Mouse (Mus musculus): ENCODE measurements around the gene Ninj1. TPM values are rescaled to one million over a fixed set of nuclear protein-coding genes. Genes with fewer than 3 reads are reported as not detected.

Ninj1 gene
- polyA plus RNA-seq, 1 experiment = 124 TPM

GRCm38 (mm10) chr13:49219367-49219766 lies 32.1 kb downstream of the Ninj1 start:
- no peaks in the 10 kb centered on the region for H3K36me3 ChIP-seq (ENCODE audit: control insufficient read depth, insufficient read depth)
- TF ChIP-seq TCF12 (IDR thresholded peaks at IDR 0.05; ENCODE audit: insufficient read depth, poor library complexity, severe bottlenecking) (no peak), E2F4 (IDR thresholded peaks at IDR 0.05; ENCODE audit: insufficient read depth) (no peak), USF1 (IDR thresholded peaks at IDR 0.05; ENCODE audit: low read depth) (no peak), TCF3 (IDR thresholded peaks at IDR 0.05; ENCODE audit: insufficient read length, low read depth) (no peak), MAX (IDR thresholded peaks at IDR 0.05; ENCODE audit: low read depth) (no peak), CEBPB (IDR thresholded peaks at IDR 0.05; ENCODE audit: insufficient read depth, poor library complexity, severe bottlenecking) (no peak), POLR2A (IDR thresholded peaks at IDR 0.05; ENCODE audit: insufficient read length, low read depth) (no peak)
- H3K4me3 ChIP-seq = no peak overlapping the region
- H3K4me2 ChIP-seq (ENCODE audit: low read depth) = no peak overlapping the region
- no peaks in the 10 kb centered on the region for H3K79me2 ChIP-seq (ENCODE audit: control insufficient read depth, insufficient read depth)
- no peak overlapping the region for H3ac ChIP-seq (ENCODE audit: control insufficient read depth, insufficient read length)
- no peaks in the 10 kb centered on the region for H3K27me3 ChIP-seq (ENCODE audit: control insufficient read depth, insufficient read depth, insufficient read length)

GRCm38 (mm10) chr13:49220912-49221311 lies 33.6 kb downstream of the Ninj1 start:
- Histone ChIP-seq H3K4me2 (ENCODE audit: low read depth) (no peak overlapping the region), H3ac (ENCODE audit: control insufficient read depth, insufficient read length) (no peak overlapping the region), H3K36me3 (ENCODE audit: control insufficient read depth, insufficient read depth) (no peaks in the 10 kb centered on the region), H3K27me3 (ENCODE audit: control insufficient read depth, insufficient read depth, insufficient read length) (no peaks in the 10 kb centered on the region), H3K4me3 (no peak overlapping the region), H3K79me2 (ENCODE audit: control insufficient read depth, insufficient read depth) (no peaks in the 10 kb centered on the region)
- TF ChIP-seq POLR2A (IDR thresholded peaks at IDR 0.05; ENCODE audit: insufficient read length, low read depth) (no peak), SRF (IDR thresholded peaks at IDR 0.05; ENCODE audit: control insufficient read depth, insufficient read length, low read depth) (no peak), MAX (IDR thresholded peaks at IDR 0.05; ENCODE audit: low read depth) (no peak), REST (IDR thresholded peaks at IDR 0.05; ENCODE audit: insufficient read depth, insufficient read length) (no peak), TCF3 (IDR thresholded peaks at IDR 0.05; ENCODE audit: insufficient read length, low read depth) (no peak), CEBPB (IDR thresholded peaks at IDR 0.05; ENCODE audit: insufficient read depth, poor library complexity, severe bottlenecking) (no peak), TCF12 (IDR thresholded peaks at IDR 0.05; ENCODE audit: insufficient read depth, poor library complexity, severe bottlenecking) (no peak), E2F4 (IDR thresholded peaks at IDR 0.05; ENCODE audit: insufficient read depth) (no peak), MYOD1 (IDR thresholded peaks at IDR 0.05; ENCODE audit: control insufficient read depth in 1 of 3, insufficient read length in 2 of 3, low read depth in 2 of 3) (no peak), USF1 (IDR thresholded peaks at IDR 0.05; ENCODE audit: low read depth) (no peak), MYOG (IDR thresholded peaks at IDR 0.05; ENCODE audit: control insufficient read depth in 1 of 3, insufficient read depth in 1 of 3, insufficient read length in 2 of 3, low read depth in 2 of 3) (no peak), POLR2AphosphoS2 (IDR thresholded peaks at IDR 0.05; ENCODE audit: insufficient read length, low read depth) (no peak)

GRCm38 (mm10) chr13:49224314-49224713 lies 37.0 kb downstream of the Ninj1 start:
- Histone ChIP-seq H3K4me2 (ENCODE audit: low read depth) (no peak overlapping the region), H3K27me3 (ENCODE audit: control insufficient read depth, insufficient read depth, insufficient read length) (no peaks in the 10 kb centered on the region)

GRCm38 (mm10) chr13:49224729-49225128 lies 37.4 kb downstream of the Ninj1 start:
- no peaks in the 10 kb centered on the region for H3K79me2 ChIP-seq (ENCODE audit: control insufficient read depth, insufficient read depth)
- no peak overlapping the region for H3K4me2 ChIP-seq (ENCODE audit: low read depth)
- H3ac ChIP-seq (ENCODE audit: control insufficient read depth, insufficient read length) = no peak overlapping the region
- H3K27me3 ChIP-seq (ENCODE audit: control insufficient read depth, insufficient read depth, insufficient read length) = no peaks in the 10 kb centered on the region
- no peaks in the 10 kb centered on the region for H3K36me3 ChIP-seq (ENCODE audit: control insufficient read depth, insufficient read depth)
- H3K4me3 ChIP-seq = no peak overlapping the region
- TF ChIP-seq SRF (IDR thresholded peaks at IDR 0.05; ENCODE audit: control insufficient read depth, insufficient read length, low read depth) (no peak), MAX (IDR thresholded peaks at IDR 0.05; ENCODE audit: low read depth) (no peak), E2F4 (IDR thresholded peaks at IDR 0.05; ENCODE audit: insufficient read depth) (no peak), TCF12 (IDR thresholded peaks at IDR 0.05; ENCODE audit: insufficient read depth, poor library complexity, severe bottlenecking) (no peak), USF1 (IDR thresholded peaks at IDR 0.05; ENCODE audit: low read depth) (no peak), CEBPB (IDR thresholded peaks at IDR 0.05; ENCODE audit: insufficient read depth, poor library complexity, severe bottlenecking) (no peak), MYOD1 (IDR thresholded peaks at IDR 0.05; ENCODE audit: control insufficient read depth in 1 of 3, insufficient read length in 2 of 3, low read depth in 2 of 3) (no peak), REST (IDR thresholded peaks at IDR 0.05; ENCODE audit: insufficient read depth, insufficient read length) (no peak)

More at GRCm38 (mm10) chr13:49224314-49224713, 37.0 kb downstream of the Ninj1 start:
- Histone ChIP-seq H3K4me3 (no peak overlapping the region), H3K36me3 (ENCODE audit: control insufficient read depth, insufficient read depth) (no peaks in the 10 kb centered on the region), H3ac (ENCODE audit: control insufficient read depth, insufficient read length) (no peak overlapping the region), H3K79me2 (ENCODE audit: control insufficient read depth, insufficient read depth) (no peaks in the 10 kb centered on the region)
- TF ChIP-seq CEBPB (IDR thresholded peaks at IDR 0.05; ENCODE audit: insufficient read depth, poor library complexity, severe bottlenecking) = no peak
- no peak for TF ChIP-seq USF1 (IDR thresholded peaks at IDR 0.05; ENCODE audit: low read depth)
- no peak for TF ChIP-seq MAX (IDR thresholded peaks at IDR 0.05; ENCODE audit: low read depth)

GRCm38 (mm10) chr13:49225159-49225558 lies 37.9 kb downstream of the Ninj1 start:
- TF ChIP-seq POLR2AphosphoS2 (IDR thresholded peaks at IDR 0.05; ENCODE audit: insufficient read length, low read depth) = no peak
- no peak for TF ChIP-seq TCF12 (IDR thresholded peaks at IDR 0.05; ENCODE audit: insufficient read depth, poor library complexity, severe bottlenecking)
- TF ChIP-seq USF1 (IDR thresholded peaks at IDR 0.05; ENCODE audit: low read depth) = no peak
- TF ChIP-seq MAX (IDR thresholded peaks at IDR 0.05; ENCODE audit: low read depth) = no peak
- TF ChIP-seq MYOG (IDR thresholded peaks at IDR 0.05; ENCODE audit: control insufficient read depth in 1 of 3, insufficient read depth in 1 of 3, insufficient read length in 2 of 3, low read depth in 2 of 3) = no peak
- TF ChIP-seq MYOD1 (IDR thresholded peaks at IDR 0.05; ENCODE audit: control insufficient read depth in 1 of 3, insufficient read length in 2 of 3, low read depth in 2 of 3) = no peak
- no peak for TF ChIP-seq E2F4 (IDR thresholded peaks at IDR 0.05; ENCODE audit: insufficient read depth)
- no peak for TF ChIP-seq TCF3 (IDR thresholded peaks at IDR 0.05; ENCODE audit: insufficient read length, low read depth)
- TF ChIP-seq SRF (IDR thresholded peaks at IDR 0.05; ENCODE audit: control insufficient read depth, insufficient read length, low read depth) = no peak
- TF ChIP-seq CEBPB (IDR thresholded peaks at IDR 0.05; ENCODE audit: insufficient read depth, poor library complexity, severe bottlenecking) = no peak
- TF ChIP-seq POLR2A (IDR thresholded peaks at IDR 0.05; ENCODE audit: insufficient read length, low read depth) = no peak
- TF ChIP-seq REST (IDR thresholded peaks at IDR 0.05; ENCODE audit: insufficient read depth, insufficient read length) = no peak
- Histone ChIP-seq H3ac (ENCODE audit: control insufficient read depth, insufficient read length) (no peak overlapping the region), H3K27me3 (ENCODE audit: control insufficient read depth, insufficient read depth, insufficient read length) (no peaks in the 10 kb centered on the region), H3K4me2 (ENCODE audit: low read depth) (no peak overlapping the region), H3K36me3 (ENCODE audit: control insufficient read depth, insufficient read depth) (no peaks in the 10 kb centered on the region), H3K4me3 (no peak overlapping the region), H3K79me2 (ENCODE audit: control insufficient read depth, insufficient read depth) (no peaks in the 10 kb centered on the region)
